Mouse (Mus musculus) stomach, postnatal 0 days (tissue): ENCODE results near the gene Skap2.

ENCODE experiments used
- CTCF ChIP-seq: IDR thresholded peaks from 2 replicates; pipeline ENCODE4 v1.5.1; 2016; ENCODE audit warnings: antibody characterized with exemption, low read depth, mild to moderate bottlenecking, moderate library complexity
- EP300 ChIP-seq: optimal IDR thresholded peaks from 2 replicates; pipeline ENCODE3; 2016; ENCODE audit warnings: antibody characterized with exemption

GRCm38 (mm10) chr6:51820853-51821252, 191.5 kb downstream of the Skap2 start:
- TF ChIP-seq EP300: no peak
- TF ChIP-seq CTCF: no peak
